In the genomic region with DNA sequence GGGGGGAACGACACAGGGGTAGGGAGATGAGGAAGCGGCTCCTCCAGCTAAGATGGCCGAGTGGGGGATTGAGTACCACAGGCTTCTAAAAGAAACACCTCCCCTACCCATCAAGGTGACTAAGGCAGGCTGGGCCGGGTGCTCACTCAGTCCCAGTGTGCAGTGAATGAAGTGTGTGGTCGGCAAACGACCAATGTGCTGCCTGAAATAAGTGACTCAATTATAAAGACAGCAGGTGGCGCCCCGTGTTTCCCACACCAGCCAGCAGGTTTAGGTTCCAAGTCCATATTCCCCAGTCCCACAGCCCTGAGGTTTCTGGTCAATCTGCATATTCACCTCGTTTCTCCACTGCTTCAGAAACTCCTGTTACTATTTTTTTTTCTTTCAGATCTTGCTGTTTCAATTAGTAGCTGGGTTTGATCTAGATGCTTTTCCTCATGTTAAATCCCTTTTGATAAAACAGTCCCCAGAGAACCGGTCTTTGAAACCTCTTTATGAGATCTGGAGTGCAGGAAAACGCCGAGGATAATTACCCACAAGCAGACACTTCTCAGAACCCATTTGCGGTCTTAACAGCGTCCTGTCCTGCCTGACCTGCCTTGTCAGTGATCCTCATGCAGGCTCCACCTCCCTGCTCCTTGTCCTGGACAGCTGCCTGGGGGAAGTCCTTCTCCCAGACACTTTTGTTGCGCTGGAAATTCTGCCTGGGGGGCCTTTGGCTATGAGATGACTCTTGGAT, we compare ENCODE assay signal across 9 mouse cellular contexts. TPM values are rescaled to one million over a fixed set of nuclear protein-coding genes. Genes with fewer than 3 reads are reported as not detected.
A peak's percentile ranks its signal among the peaks of the same experiment; 100 is the strongest.
DNase-seq lines count a peak whose midpoint lies in the region; ATAC-seq and TF ChIP-seq lines count a peak whose summit lies in the region.
"Had no signal": no experiment of that assay in that cellular context is flagged by ENCODE, and none has a peak within 500 bp of the region (broad histone marks: within the 10 kb centered on the region; RNA-seq: fewer than 3 reads in every experiment).

No protein-coding gene starts in this region.

- no peak overlapping the region for H3K4me2 ChIP-seq in intestine, embryonic 14.5 days (ENCODE audit: low read length)
- H3K4me2 ChIP-seq in limb, embryonic 13.5 days (replicated peaks): peak overlapping the region; percentile 21; the same call in 1 of the 2 replicates
- H3K4me2 ChIP-seq: neural tube, embryonic 12.5 days had no signal

- H3K4me3 ChIP-seq in testis, adult 2 months (ENCODE audit: control insufficient read depth, low read depth, low read length): no peak overlapping the region
- no peak overlapping the region for H3K4me3 ChIP-seq in intestine, embryonic 14.5 days (ENCODE audit: low read depth, low read length)
- H3K4me3 ChIP-seq in limb, embryonic 13.5 days: no peak overlapping the region
- H3K4me3 ChIP-seq: neural tube, embryonic 12.5 days had no signal

- no peaks in the 10 kb centered on the region for H3K27me3 ChIP-seq in testis, adult 2 months (ENCODE audit: control insufficient read depth, insufficient read depth, low read length)
- H3K27me3 ChIP-seq in intestine, embryonic 14.5 days (replicated peaks; ENCODE audit: control insufficient read depth, insufficient read depth, low read length): no peaks in the 10 kb centered on the region
- H3K27me3 ChIP-seq in limb, embryonic 13.5 days: peaks cover 3% of the 10 kb centered on the region; the same call in 1 of the 2 replicates
- H3K27me3 ChIP-seq: neural tube, embryonic 12.5 days had no signal

- TF ChIP-seq CTCF in testis, adult 2 months (IDR thresholded peaks at IDR 0.05; ENCODE audit: control insufficient read depth, insufficient read depth, insufficient replicate concordance, low read depth, low read length): peak; percentile 16; the same call in 1 of the 2 replicates

- no peak overlapping the region for H3K9ac ChIP-seq in intestine, embryonic 14.5 days (ENCODE audit: low read length)
- H3K9ac ChIP-seq in limb, embryonic 13.5 days: no peak overlapping the region
- H3K9ac ChIP-seq: neural tube, embryonic 12.5 days had no signal

- no peak for TF ChIP-seq POLR2A in testis, adult 2 months (IDR thresholded peaks at IDR 0.05; ENCODE audit: control insufficient read depth, low read depth, low read length)

- 25% methylated on average over 15 of the region's 15 CpGs for WGBS in intestine, embryonic 14.5 days
- 16% methylated on average over 15 of the region's 15 CpGs for WGBS in limb, embryonic 13.5 days

- H3K36me3 ChIP-seq in testis, adult 2 months (ENCODE audit: control insufficient read depth, insufficient read depth, low read length): no peaks in the 10 kb centered on the region
- no peaks in the 10 kb centered on the region for H3K36me3 ChIP-seq in intestine, embryonic 14.5 days (ENCODE audit: control insufficient read depth, insufficient read depth, low read length)
- H3K36me3 ChIP-seq in limb, embryonic 13.5 days: no peaks in the 10 kb centered on the region
- H3K36me3 ChIP-seq: neural tube, embryonic 12.5 days had no signal

- H3K9me3 ChIP-seq in intestine, embryonic 14.5 days (ENCODE audit: control insufficient read depth, low read length): no peaks in the 10 kb centered on the region
- no peaks in the 10 kb centered on the region for H3K9me3 ChIP-seq in limb, embryonic 13.5 days
- H3K9me3 ChIP-seq: neural tube, embryonic 12.5 days had no signal

- peak; percentile 82 for ATAC-seq in erythroid progenitor cell, adult 5-6 weeks (replicated peaks; ENCODE audit: low FRiP score, poor library complexity, severe bottlenecking)
- 0 out of 2 replicates have a peak, but pooled peaks have one; percentile 40 for ATAC-seq in intestine, embryonic 14.5 days (replicated peaks; ENCODE audit: low FRiP score, low TSS enrichment, low read depth)
- ATAC-seq in limb, embryonic 13.5 days (ENCODE audit: low FRiP score, low read depth): peak; percentile 19; the same call in 1 of the 2 replicates

- H3K27ac ChIP-seq in testis, adult 2 months (ENCODE audit: control insufficient read depth, insufficient read depth, low read depth, low read length): no peak overlapping the region
- no peak overlapping the region for H3K27ac ChIP-seq in intestine, embryonic 14.5 days (ENCODE audit: low read depth)
- no peak overlapping the region for H3K27ac ChIP-seq in limb, embryonic 13.5 days
- H3K27ac ChIP-seq: neural tube, embryonic 12.5 days had no signal

- no peaks in the 10 kb centered on the region; the same call in 1 of the 2 replicates for H3K4me1 ChIP-seq in testis, adult 2 months (ENCODE audit: control insufficient read depth, insufficient read depth, low read length)
- 0 out of 2 replicates have a peak, but pooled peaks cover 3% of the 10 kb centered on the region for H3K4me1 ChIP-seq in intestine, embryonic 14.5 days (replicated peaks; ENCODE audit: control insufficient read depth, insufficient read depth, low read length)
- H3K4me1 ChIP-seq in limb, embryonic 13.5 days: peaks cover 7% of the 10 kb centered on the region

- DNase-seq in testis, postnatal 14 days (ENCODE audit: low spot score): no peak
- DNase-seq in adrenal gland, postnatal 25 days: peak; percentile 53
- DNase-seq in intestine, embryonic 14.5 days (ENCODE audit: low spot score): peak; percentile 61
- peak; percentile 24 to 44 for DNase-seq in natural killer cell, adult 2 months (ENCODE audit: low spot score in 2 of 2)
- DNase-seq in urinary bladder, postnatal 25 days (ENCODE audit: low spot score): peak; percentile 42

RNA-seq across cellular contexts. Expression of a gene that starts 27.5 kb away (rescaled TPM):
- 21.2 and 25.9 TPM in 2 replicates for polyA plus RNA-seq in testis, adult 2 months (2012; rRNA removed)
- 52.7 and 55.6 TPM in 2 replicates for total RNA-seq in adrenal gland, postnatal 25 days (2021)
- total RNA-seq in erythroid progenitor cell, adult 5-6 weeks (2015; ENCODE audit: low replicate concordance): 50.5 and 56.6 TPM in 2 replicates
- total RNA-seq in erythroid progenitor cell, adult 5-6 weeks (2017; ENCODE audit: low replicate concordance): 81.6 and 90.9 TPM in 2 replicates
- 11.3 and 12.5 TPM in 2 replicates for polyA plus RNA-seq in intestine, embryonic 14.5 days (2014; fragmentation: Nextera tagmentation; extraction: Ambion mirVana)
- 28.6 and 31.3 TPM in 2 replicates for polyA plus RNA-seq in limb, embryonic 13.5 days (2015; fragmentation: Nextera tagmentation; extraction: Ambion mirVana)

Comparison
In these comparisons a context has a peak if more than half of its experiments do, and no peak if none do; other contexts are left out.
1. ATAC-seq: peak in every context shown above with its lines; median percentile 82 in erythroid progenitor cell, adult 5-6 weeks; 40 in intestine, embryonic 14.5 days; 19 in limb, embryonic 13.5 days.